Mouse (Mus musculus): Measurements from ENCODE around the gene Pdk4. TPM values are rescaled to one million over a fixed set of nuclear protein-coding genes. Genes with fewer than 3 reads are reported as not detected.

Gene Pdk4
- polyA plus RNA-seq, 2 experiments, result 2.4 to 3.3 TPM

DNA sequence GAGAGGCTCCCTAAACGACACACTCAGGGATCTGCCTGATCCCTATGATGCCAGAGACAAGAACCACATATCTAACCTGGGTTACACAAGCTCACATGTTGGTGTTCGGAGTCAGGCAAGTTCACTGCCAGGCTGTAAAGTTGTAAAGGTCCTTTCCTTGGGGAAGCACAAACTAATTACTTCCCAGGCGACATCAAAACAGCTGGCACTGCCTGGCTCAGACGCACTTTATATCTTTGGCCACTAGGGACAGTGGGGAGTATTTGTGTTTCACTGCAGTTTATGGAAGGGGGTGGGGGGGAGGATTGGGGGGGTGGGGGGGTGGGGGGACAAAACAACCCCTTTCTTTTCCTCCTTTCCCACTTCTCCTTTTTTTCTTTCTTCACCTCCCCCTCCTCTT lies 58.4 kb downstream of the Pdk4 start:
- Histone ChIP-seq H3K4me1 (ENCODE audit: control insufficient read depth, insufficient read depth, low read length) (peaks cover under 1% of the 10 kb centered on the region; the same call in 1 of the 2 replicates), H3K36me3 (ENCODE audit: control insufficient read depth, insufficient read depth, low read length) (no peaks in the 10 kb centered on the region), H3K27ac (replicated peaks; ENCODE audit: low read depth, low read length) (no peak overlapping the region), H3K4me3 (replicated peaks; ENCODE audit: low read length) (no peak overlapping the region), H3K27me3 (ENCODE audit: control insufficient read depth, insufficient read depth, low read length) (no peaks in the 10 kb centered on the region), H3K9me3 (ENCODE audit: control insufficient read depth, low read length) (no peaks in the 10 kb centered on the region), H3K9ac (ENCODE audit: low read depth, low read length, severe bottlenecking) (no peak overlapping the region), H3K4me2 (replicated peaks; ENCODE audit: low read depth, low read length, severe bottlenecking) (no peak overlapping the region)
- 27% methylated on average over 4 of the region's 4 CpGs for WGBS
- ATAC-seq (ENCODE audit: low FRiP score, low read depth) (no peak), DNase-seq (ENCODE audit: low spot score) (no peak)
- TF ChIP-seq POLR2A (IDR thresholded peaks at IDR 0.05; ENCODE audit: borderline replicate concordance, extremely low read depth, insufficient read depth, insufficient read length), result no peak

- TF ChIP-seq POLR2A (IDR thresholded peaks at IDR 0.05; ENCODE audit: borderline replicate concordance, extremely low read depth, insufficient read depth, insufficient read length), result no peak
- no peak for DNase-seq (ENCODE audit: low spot score)
- Histone ChIP-seq H3K36me3 (ENCODE audit: control insufficient read depth, insufficient read depth, low read length) (no peaks in the 10 kb centered on the region), H3K27ac (replicated peaks; ENCODE audit: low read depth, low read length) (no peak overlapping the region), H3K27me3 (ENCODE audit: control insufficient read depth, insufficient read depth, low read length) (no peaks in the 10 kb centered on the region), H3K4me2 (replicated peaks; ENCODE audit: low read depth, low read length, severe bottlenecking) (no peak overlapping the region), H3K4me1 (ENCODE audit: control insufficient read depth, insufficient read depth, low read length) (no peaks in the 10 kb centered on the region), H3K4me3 (replicated peaks; ENCODE audit: low read length) (no peak overlapping the region), H3K9ac (ENCODE audit: low read depth, low read length, severe bottlenecking) (no peak overlapping the region), H3K9me3 (ENCODE audit: control insufficient read depth, low read length) (no peaks in the 10 kb centered on the region)
- no peak for ATAC-seq (ENCODE audit: low FRiP score, low read depth)
- 77% methylated on average over 2 of the region's 2 CpGs for WGBS
Observed at GRCm38 (mm10) chr6:5433887-5434286, 62.2 kb downstream of the Pdk4 start.

Other genes with a start within 250 kb of the Pdk4 start
- 6.8 and 7.2 TPM in 2 replicates for gene Pon3, start 240.0 kb downstream of the Pdk4 start, polyA plus RNA-seq (2012; rRNA removed)
- 7.3 and 7.4 TPM in 2 replicates for gene Pon3, start 240.0 kb downstream of the Pdk4 start, polyA plus RNA-seq (2014; fragmentation: Nextera tagmentation; extraction: Ambion mirVana)
- gene Pon2, start 197.9 kb downstream of the Pdk4 start, polyA plus RNA-seq (2012; rRNA removed), result 20.5 and 21.1 TPM in 2 replicates
- 27.0 and 28.4 TPM in 2 replicates for gene Pon2, start 197.9 kb downstream of the Pdk4 start, polyA plus RNA-seq (2014; fragmentation: Nextera tagmentation; extraction: Ambion mirVana)
- 43.9 and 49.5 TPM in 2 replicates for gene Asb4, start 112.9 kb downstream of the Pdk4 start, polyA plus RNA-seq (2012; rRNA removed)
- 29.4 and 31.4 TPM in 2 replicates for gene Asb4, start 112.9 kb downstream of the Pdk4 start, polyA plus RNA-seq (2014; fragmentation: Nextera tagmentation; extraction: Ambion mirVana)
- gene Dync1i1, start 229.3 kb upstream of the Pdk4 start, polyA plus RNA-seq (2012; rRNA removed), result 12.4 and 14.3 TPM in 2 replicates
- gene Dync1i1, start 229.3 kb upstream of the Pdk4 start, polyA plus RNA-seq (2014; fragmentation: Nextera tagmentation; extraction: Ambion mirVana), result 9.0 and 10.0 TPM in 2 replicates